Mouse (Mus musculus) kidney, adult 2 months (tissue): ENCODE data around the gene Sgf29.

ENCODE experiments used
- CTCF ChIP-seq: fragments of 200-500 bp; conservative IDR thresholded peaks from 2 replicates; pipeline ENCODE4 v1.5.1; 2011; ENCODE audit warnings: low read depth, mild to moderate bottlenecking, control low read depth, low read length, moderate library complexity, mixed read lengths; ENCODE audit not compliant: insufficient read depth, insufficient read length
- POLR2A ChIP-seq: fragments of 200-500 bp; IDR thresholded peaks from one replicate; pipeline ENCODE4 v1.6.1; 2011; ENCODE audit warnings: low read depth, low read length, control low read depth

DNA sequence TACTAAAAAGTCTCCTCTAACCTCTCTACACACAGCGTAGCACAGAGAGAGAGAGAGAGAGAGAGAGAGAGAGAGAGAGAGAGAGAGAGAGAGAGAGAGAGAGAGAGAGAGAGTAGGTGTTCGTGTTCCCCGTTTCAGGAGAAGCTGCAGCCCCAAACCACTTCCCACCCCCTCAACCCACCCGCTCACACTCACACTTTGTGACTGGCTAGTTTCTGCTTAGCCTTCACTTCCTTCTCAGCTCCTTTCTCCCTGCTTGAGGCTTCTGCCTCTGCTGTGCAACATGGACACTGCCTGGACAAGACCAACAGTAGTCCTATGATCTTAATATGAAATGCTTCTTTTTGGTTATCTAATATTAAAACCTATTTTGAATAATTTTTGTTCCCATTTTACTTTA lies 61.2 kb downstream of the Sgf29 start:
- TF ChIP-seq POLR2A (no peak), CTCF (no peak)
